Mouse (Mus musculus) cortical plate, adult 2 months (tissue): ENCODE results near the gene Tbc1d16.

Experiments
- CTCF ChIP-seq: fragments of 200-500 bp; IDR thresholded peaks from 2 replicates; pipeline ENCODE4 v1.5.1; 2011; ENCODE audit warnings: mild to moderate bottlenecking, control low read depth, low read length; ENCODE audit not compliant: insufficient read depth; ENCODE audit errors: extremely low read depth
- POLR2A ChIP-seq: fragments of 200-500 bp; IDR thresholded peaks from 2 replicates; pipeline ENCODE4 v1.6.1; 2011; ENCODE audit warnings: mild to moderate bottlenecking, low read length, control low read depth; ENCODE audit not compliant: insufficient read depth; ENCODE audit errors: extremely low read depth

DNA sequence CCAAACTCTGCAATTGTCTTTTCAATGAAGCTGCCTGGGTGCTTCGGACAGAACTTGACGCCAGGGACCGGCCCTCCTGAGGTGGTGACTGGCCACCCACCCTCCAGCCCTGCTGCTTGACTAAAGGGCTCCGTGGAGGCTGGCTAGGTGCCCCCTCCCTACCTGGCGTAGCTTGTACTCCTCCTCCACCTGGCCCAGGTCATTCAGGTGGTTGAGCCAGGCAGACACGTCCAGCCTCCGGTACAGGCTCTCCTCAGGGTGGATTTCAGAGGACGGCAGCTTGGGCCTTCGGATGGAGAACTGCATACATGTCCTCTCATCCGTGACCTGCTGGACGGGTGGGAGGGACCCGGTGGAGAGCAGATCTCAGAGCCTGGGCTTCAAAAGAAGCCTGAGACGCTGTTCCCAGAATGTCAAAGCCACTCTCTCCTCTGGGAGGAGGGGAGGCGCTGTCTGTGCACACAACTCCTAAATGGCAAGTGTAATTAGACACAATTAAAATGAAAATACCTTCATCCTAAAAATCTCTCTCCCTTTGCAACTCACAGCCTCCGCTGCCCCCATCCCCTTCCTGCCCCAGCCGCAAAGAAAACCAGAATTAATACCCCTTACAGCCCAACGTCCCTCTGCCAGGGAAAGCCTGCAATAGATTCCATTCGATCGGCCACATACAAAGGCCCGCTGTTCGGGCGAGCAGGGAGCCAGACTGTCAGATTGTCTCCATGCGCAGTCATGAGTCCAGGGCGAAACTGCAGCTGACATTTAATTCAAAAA lies 71.6 kb downstream of the Tbc1d16 start:
- no peak for TF ChIP-seq CTCF
- no peak for TF ChIP-seq POLR2A
